Mouse (Mus musculus): ENCODE measurements around the gene Rpf1. TPM values are rescaled to one million over a fixed set of nuclear protein-coding genes. Genes with fewer than 3 reads are reported as not detected.

Rpf1 gene
- polyA plus RNA-seq, 1 experiment = 79.2 TPM

GRCm38 (mm10) chr3:146473741-146474140, 47.5 kb downstream of the Rpf1 start:
- H3K36me3 ChIP-seq (ENCODE audit: control insufficient read depth, insufficient read depth, low read length, poor library complexity, severe bottlenecking) = no peaks in the 10 kb centered on the region
- H3K9ac ChIP-seq (ENCODE audit: low read depth, poor library complexity, severe bottlenecking) = no peak overlapping the region
- H3K27me3 ChIP-seq (ENCODE audit: control insufficient read depth, insufficient read depth, low read length, poor library complexity, severe bottlenecking) = no peaks in the 10 kb centered on the region
- no peak overlapping the region for H3K27ac ChIP-seq (ENCODE audit: insufficient read depth, low read length)
- TF ChIP-seq CTCF (IDR thresholded peaks at IDR 0.05; ENCODE audit: low read depth, low read length) (no peak), POLR2A (IDR thresholded peaks at IDR 0.05; ENCODE audit: insufficient read depth, low read length) (no peak), EP300 (IDR thresholded peaks at IDR 0.05; ENCODE audit: insufficient read depth, low read depth, low read length) (no peak)
- H3K4me1 ChIP-seq (ENCODE audit: control insufficient read depth, insufficient read depth, low read length) = no peaks in the 10 kb centered on the region
- no peak overlapping the region for H3K4me3 ChIP-seq (ENCODE audit: low read depth, low read length)
- no peaks in the 10 kb centered on the region for H3K9me3 ChIP-seq (replicated peaks; ENCODE audit: control insufficient read depth, insufficient read depth, low read length, poor library complexity, severe bottlenecking)

GRCm38 (mm10) chr3:146472657-146473056, 48.6 kb downstream of the Rpf1 start:
- Histone ChIP-seq H3K4me1 (ENCODE audit: control insufficient read depth, insufficient read depth, low read length) (no peaks in the 10 kb centered on the region), H3K36me3 (ENCODE audit: control insufficient read depth, insufficient read depth, low read length, poor library complexity, severe bottlenecking) (no peaks in the 10 kb centered on the region), H3K4me3 (ENCODE audit: low read depth, low read length) (no peak overlapping the region), H3K9me3 (replicated peaks; ENCODE audit: control insufficient read depth, insufficient read depth, low read length, poor library complexity, severe bottlenecking) (no peaks in the 10 kb centered on the region), H3K27ac (ENCODE audit: insufficient read depth, low read length) (0 out of 2 replicates have a peak overlapping the region, but pooled peaks have one; percentile 2), H3K27me3 (ENCODE audit: control insufficient read depth, insufficient read depth, low read length, poor library complexity, severe bottlenecking) (no peaks in the 10 kb centered on the region), H3K9ac (ENCODE audit: low read depth, poor library complexity, severe bottlenecking) (no peak overlapping the region)
- no peak for TF ChIP-seq CTCF (IDR thresholded peaks at IDR 0.05; ENCODE audit: low read depth, low read length)
- TF ChIP-seq EP300 (IDR thresholded peaks at IDR 0.05; ENCODE audit: insufficient read depth, low read depth, low read length) = no peak
- TF ChIP-seq POLR2A (IDR thresholded peaks at IDR 0.05; ENCODE audit: insufficient read depth, low read length) = no peak

GRCm38 (mm10) chr3:146469226-146469625, 52.0 kb downstream of the Rpf1 start:
- TF ChIP-seq POLR2A (IDR thresholded peaks at IDR 0.05; ENCODE audit: insufficient read depth, low read length) (no peak), CTCF (IDR thresholded peaks at IDR 0.05; ENCODE audit: low read depth, low read length) (no peak), EP300 (IDR thresholded peaks at IDR 0.05; ENCODE audit: insufficient read depth, low read depth, low read length) (no peak)

GRCm38 (mm10) chr3:146462939-146463338, 58.3 kb downstream of the Rpf1 start:
- Histone ChIP-seq H3K36me3 (ENCODE audit: control insufficient read depth, insufficient read depth, low read length, poor library complexity, severe bottlenecking) (no peaks in the 10 kb centered on the region), H3K9me3 (replicated peaks; ENCODE audit: control insufficient read depth, insufficient read depth, low read length, poor library complexity, severe bottlenecking) (no peaks in the 10 kb centered on the region), H3K27me3 (ENCODE audit: control insufficient read depth, insufficient read depth, low read length, poor library complexity, severe bottlenecking) (no peaks in the 10 kb centered on the region), H3K4me1 (ENCODE audit: control insufficient read depth, insufficient read depth, low read length) (no peaks in the 10 kb centered on the region), H3K9ac (ENCODE audit: low read depth, poor library complexity, severe bottlenecking) (no peak overlapping the region), H3K4me3 (ENCODE audit: low read depth, low read length) (no peak overlapping the region), H3K27ac (ENCODE audit: insufficient read depth, low read length) (no peak overlapping the region)
- TF ChIP-seq CTCF (IDR thresholded peaks at IDR 0.05; ENCODE audit: low read depth, low read length) = peak; percentile 33
- no peak for TF ChIP-seq POLR2A (IDR thresholded peaks at IDR 0.05; ENCODE audit: insufficient read depth, low read length)

More at GRCm38 (mm10) chr3:146469226-146469625, 52.0 kb downstream of the Rpf1 start:
- Histone ChIP-seq H3K9ac (ENCODE audit: low read depth, poor library complexity, severe bottlenecking) (no peak overlapping the region), H3K4me1 (ENCODE audit: control insufficient read depth, insufficient read depth, low read length) (no peaks in the 10 kb centered on the region), H3K9me3 (replicated peaks; ENCODE audit: control insufficient read depth, insufficient read depth, low read length, poor library complexity, severe bottlenecking) (no peaks in the 10 kb centered on the region), H3K36me3 (ENCODE audit: control insufficient read depth, insufficient read depth, low read length, poor library complexity, severe bottlenecking) (no peaks in the 10 kb centered on the region), H3K4me3 (ENCODE audit: low read depth, low read length) (no peak overlapping the region), H3K27ac (ENCODE audit: insufficient read depth, low read length) (no peak overlapping the region), H3K27me3 (ENCODE audit: control insufficient read depth, insufficient read depth, low read length, poor library complexity, severe bottlenecking) (no peaks in the 10 kb centered on the region)

Other genes with a start within 250 kb of the Rpf1 start
- 27.3 and 28.2 TPM in 2 replicates for gene Ssx2ip, start 116.8 kb downstream of the Rpf1 start, polyA plus RNA-seq (2011; ENCODE audit: insufficient read depth, insufficient read length, low read depth, missing spikeins)
- gene Ctbs, start 71.6 kb downstream of the Rpf1 start, polyA plus RNA-seq (2011; ENCODE audit: insufficient read depth, insufficient read length, low read depth, missing spikeins) = 15.1 and 17.1 TPM in 2 replicates
- gene Spata1, start 21.7 kb downstream of the Rpf1 start, polyA plus RNA-seq (2011; ENCODE audit: insufficient read depth, insufficient read length, low read depth, missing spikeins) = 6.5 and 7.5 TPM in 2 replicates
- 296 and 330 TPM in 2 replicates for gene Gng5, start 21.6 kb downstream of the Rpf1 start, polyA plus RNA-seq (2011; ENCODE audit: insufficient read depth, insufficient read length, low read depth, missing spikeins)
- not detected in 2 replicates for gene Uox, start 49.0 kb upstream of the Rpf1 start, polyA plus RNA-seq (2011; ENCODE audit: insufficient read depth, insufficient read length, low read depth, missing spikeins)
- not detected in 2 replicates for gene Dnase2b, start 94.2 kb upstream of the Rpf1 start, polyA plus RNA-seq (2011; ENCODE audit: insufficient read depth, insufficient read length, low read depth, missing spikeins)
- gene 4930503B20Rik, start 129.9 kb upstream of the Rpf1 start, polyA plus RNA-seq (2011; ENCODE audit: insufficient read depth, insufficient read length, low read depth, missing spikeins) = not detected in 2 replicates
- not detected in 2 replicates for gene Samd13, start 164.2 kb upstream of the Rpf1 start, polyA plus RNA-seq (2011; ENCODE audit: insufficient read depth, insufficient read length, low read depth, missing spikeins)

Data from ES-Bruce4 (cell line).